Mouse (Mus musculus): ENCODE data around the gene Hsf5.
A peak's percentile ranks its signal among the peaks of the same experiment; 100 is the strongest.

GRCm38 (mm10) chr11:87587211-87587874 is 29.6 kb upstream of the Hsf5 start:
- TF ChIP-seq EP300 (IDR thresholded peaks at IDR 0.05): peak; percentile 63; the same call in 1 of the 2 replicates
- TF ChIP-seq CTCF (IDR thresholded peaks at IDR 0.05): peak; percentile 16; the same call in 1 of the 2 replicates
